Mouse (Mus musculus): Measurements from ENCODE around the gene Slc35e4.

The Slc35e4 gene

GRCm38 (mm10) chr11:3863454-3864112, 50.9 kb downstream of the Slc35e4 start, which contains the start of gene Osbp2:
Gene Osbp2, minus strand, starts transcription at chr11:3863903.
- DNase-seq (ENCODE audit: low spot score): peak; percentile 77

GRCm38 (mm10) chr11:3862661-3863453, 51.6 kb downstream of the Slc35e4 start:
- no peak for DNase-seq (ENCODE audit: low spot score)

- no peak for DNase-seq (ENCODE audit: low spot score)
Observed at GRCm38 (mm10) chr11:3860361-3860760, 54.1 kb downstream of the Slc35e4 start.

GRCm38 (mm10) chr11:3859778-3860177, 54.7 kb downstream of the Slc35e4 start:
- DNase-seq (ENCODE audit: low spot score): no peak

- DNase-seq (ENCODE audit: low spot score): no peak
Observed at GRCm38 (mm10) chr11:3857902-3858301, 56.6 kb downstream of the Slc35e4 start.
